Mouse (Mus musculus) yolk sac, embryonic 10.5 days (tissue): ENCODE measurements around the gene Txnl4b.

Experiments
- DNase-seq: peaks from one replicate; pipeline ENCODE4 v3.0.0-alpha.2; 2017; ENCODE audit warnings: low spot score

Txnl4b gene

GRCm38 (mm10) chr8:109565498-109566333, at the start of gene Txnl4b, which contains the start of gene Dhx38:
TSS of gene Txnl4b (plus strand) at chr8:109565892.
TSS of gene Dhx38 (minus strand) at chr8:109565861.
- DNase-seq = peak; percentile 98

GRCm38 (mm10) chr8:109524008-109524407, 41.7 kb upstream of the Txnl4b start:
- DNase-seq = no peak

GRCm38 (mm10) chr8:109535140-109535990, 30.3 kb upstream of the Txnl4b start:
- no peak for DNase-seq

GRCm38 (mm10) chr8:109536703-109537102, 29.0 kb upstream of the Txnl4b start:
- peak; percentile 69 for DNase-seq

GRCm38 (mm10) chr8:109542165-109542564, 23.5 kb upstream of the Txnl4b start:
- no peak for DNase-seq

GRCm38 (mm10) chr8:109542748-109543519, 22.8 kb upstream of the Txnl4b start:
- no peak for DNase-seq

GRCm38 (mm10) chr8:109544049-109544448, 21.6 kb upstream of the Txnl4b start:
- DNase-seq = no peak

GRCm38 (mm10) chr8:109551663-109552062, 14.0 kb upstream of the Txnl4b start:
- DNase-seq = no peak

- DNase-seq = no peak
Measured at GRCm38 (mm10) chr8:109563881-109564280, 1.8 kb upstream of the Txnl4b start.

GRCm38 (mm10) chr8:109564766-109565165, 926 bp upstream of the Txnl4b start:
- no peak for DNase-seq

- DNase-seq = no peak
Measured at GRCm38 (mm10) chr8:109571139-109571538, 5.4 kb downstream of the Txnl4b start.

GRCm38 (mm10) chr8:109576311-109576710, 10.6 kb downstream of the Txnl4b start:
- DNase-seq = no peak

GRCm38 (mm10) chr8:109578900-109579301, 13.2 kb downstream of the Txnl4b start, which contains the start of gene Hp:
TSS of gene Hp (minus strand) at chr8:109579172.
- DNase-seq = no peak

- no peak for DNase-seq
Measured at GRCm38 (mm10) chr8:109584293-109584692, 18.6 kb downstream of the Txnl4b start.

- DNase-seq = no peak
Measured at GRCm38 (mm10) chr8:109584830-109585229, 19.1 kb downstream of the Txnl4b start.

GRCm38 (mm10) chr8:109585652-109586051, 20.0 kb downstream of the Txnl4b start:
- DNase-seq = no peak

GRCm38 (mm10) chr8:109586972-109587504, 21.3 kb downstream of the Txnl4b start:
- DNase-seq = peak; percentile 11

- peak; percentile 57 for DNase-seq
Measured at GRCm38 (mm10) chr8:109590901-109591300, 25.2 kb downstream of the Txnl4b start.

GRCm38 (mm10) chr8:109591367-109591766, 25.7 kb downstream of the Txnl4b start:
- DNase-seq = no peak

- DNase-seq = no peak
Measured at GRCm38 (mm10) chr8:109592164-109592563, 26.5 kb downstream of the Txnl4b start.

- DNase-seq = no peak
Measured at GRCm38 (mm10) chr8:109593117-109593788, 27.6 kb downstream of the Txnl4b start.
